Mouse (Mus musculus) myocyte (in vitro differentiated cells): ENCODE measurements around the gene Insl6.

Experiments used
- MAX ChIP-seq: IDR thresholded peaks from one replicate; pipeline ENCODE4 v1.6.1; 2011; ENCODE audit warnings: low read depth, mild to moderate bottlenecking, control low read depth
- MYOG ChIP-seq, 3 experiments: IDR thresholded peaks; one replicate each; pipeline ENCODE4 v1.6.1; 2011; ENCODE audit warnings: control low read depth in 2 of 3, low read depth in 2 of 3, mild to moderate bottlenecking in 2 of 3; ENCODE audit not compliant: insufficient read length in 2 of 3, control insufficient read depth in 1 of 3, insufficient read depth in 1 of 3
- POLR2A ChIP-seq: IDR thresholded peaks from one replicate; pipeline ENCODE4 v1.6.1; 2011; ENCODE audit warnings: low read depth, mild to moderate bottlenecking, control low read depth, moderate library complexity; ENCODE audit not compliant: insufficient read length
- TCF12 ChIP-seq: IDR thresholded peaks from one replicate; pipeline ENCODE4 v1.6.1; 2011; ENCODE audit warnings: mild to moderate bottlenecking, control low read depth; ENCODE audit not compliant: poor library complexity, insufficient read depth, severe bottlenecking
- TCF3 ChIP-seq: IDR thresholded peaks from one replicate; pipeline ENCODE4 v1.6.1; 2011; ENCODE audit warnings: low read depth, control low read depth; ENCODE audit not compliant: insufficient read length

DNA sequence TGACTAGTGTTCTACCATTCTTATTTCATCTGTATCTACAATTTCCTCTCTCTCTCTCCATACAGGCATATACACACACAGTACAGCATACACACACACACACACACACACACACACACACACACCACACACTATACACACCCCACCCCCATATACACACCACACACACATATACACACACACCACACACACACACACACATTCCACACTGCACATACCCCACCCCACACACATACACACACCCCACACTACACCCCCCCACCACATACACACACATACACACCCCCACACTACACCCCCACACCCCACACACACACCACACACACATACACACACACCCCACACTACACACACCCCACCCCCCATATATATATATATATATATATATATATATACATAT lies 19.7 kb upstream of the Insl6 start:
- no peak for TF ChIP-seq TCF3
- TF ChIP-seq POLR2A = no peak
- no peak for TF ChIP-seq TCF12
- no peak for TF ChIP-seq MAX
- TF ChIP-seq MYOG (IDR thresholded peaks at IDR 0.05; ENCODE audit: control insufficient read depth in 1 of 3, insufficient read depth in 1 of 3, insufficient read length in 2 of 3, low read depth in 2 of 3) = no peak
